Mouse (Mus musculus) cerebellum, adult 2 months (tissue): ENCODE data around the gene St3gal5.

Source experiments
- CTCF ChIP-seq: fragments of 200-500 bp; IDR thresholded peaks from 2 replicates; pipeline ENCODE4 v1.5.1; 2011; ENCODE audit warnings: low read depth, mild to moderate bottlenecking, control low read depth, low read length, moderate library complexity, borderline replicate concordance; ENCODE audit not compliant: insufficient read depth
- POLR2A ChIP-seq: fragments of 200-500 bp; IDR thresholded peaks from 2 replicates; pipeline ENCODE4 v1.6.1; 2011; ENCODE audit warnings: low read length, control low read depth, borderline replicate concordance; ENCODE audit not compliant: insufficient read depth

- TF ChIP-seq CTCF (no peak), POLR2A (no peak)
Measured at GRCm38 (mm10) chr6:72089865-72090264, 7.5 kb upstream of the St3gal5 start.
